ENCODE assay signal across 8 mouse cellular contexts in the genomic region with DNA sequence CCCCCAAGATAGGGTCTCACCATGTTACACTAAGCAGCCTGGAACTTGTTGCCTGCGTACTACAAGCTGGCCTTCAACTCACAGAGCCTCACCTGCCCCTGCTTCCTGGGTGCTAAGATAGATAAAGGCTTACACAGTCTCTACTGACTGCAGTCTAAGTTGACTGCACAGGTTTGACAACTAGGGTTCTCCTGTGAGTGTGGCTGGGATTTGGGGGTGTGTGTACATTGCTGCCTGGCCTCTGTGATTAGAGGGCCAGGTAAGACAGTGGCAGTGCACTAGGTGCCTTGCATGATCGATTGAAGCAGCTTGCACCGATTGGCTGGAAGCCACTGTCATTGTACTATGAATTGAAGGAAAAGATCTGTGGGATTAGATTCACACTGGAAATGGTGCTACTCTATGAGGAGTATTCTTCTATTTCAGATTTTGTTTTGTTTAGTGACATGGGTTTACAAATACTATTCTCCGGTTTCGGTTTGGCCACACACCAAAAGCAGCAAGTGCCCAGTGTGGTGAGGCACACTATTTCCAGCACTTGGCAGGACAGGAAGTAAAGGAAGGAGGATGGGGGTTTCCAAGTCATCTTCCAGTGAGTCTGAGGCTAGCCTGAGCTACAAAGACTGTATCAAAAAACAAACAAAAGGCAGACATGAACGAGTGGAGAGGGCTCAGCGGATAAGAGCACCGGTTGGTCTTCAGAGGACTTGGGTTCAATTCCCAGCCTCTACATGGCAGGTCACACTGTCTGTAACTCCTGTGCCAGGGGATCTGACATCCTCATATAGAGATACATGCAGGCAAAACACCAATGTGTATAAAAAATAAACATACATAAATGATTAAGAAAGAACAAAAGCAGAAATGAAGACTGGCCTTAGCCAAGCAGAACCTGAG. TPM values are rescaled to one million over a fixed set of nuclear protein-coding genes. Genes with fewer than 3 reads are reported as not detected.
DNase-seq lines count a peak whose midpoint lies in the region; ATAC-seq and TF ChIP-seq lines count a peak whose summit lies in the region.

No protein-coding gene starts in this region.

- H3K36me3 ChIP-seq in heart, adult 2 months (ENCODE audit: control insufficient read depth, insufficient read depth, low read length), result peaks cover 23% of the 10 kb centered on the region
- H3K36me3 ChIP-seq in MEL (ENCODE audit: control insufficient read depth in 1 of 2, insufficient read depth in 2 of 2, low read length in 2 of 2), result peaks cover 0 to 19% of the 10 kb centered on the region in 2 experiments; a peak in 2 of 4 replicates
- H3K36me3 ChIP-seq in heart, embryonic 16.5 days (ENCODE audit: control insufficient read depth, insufficient read depth), result no peaks in the 10 kb centered on the region
- H3K36me3 ChIP-seq in small intestine, adult 2 months (ENCODE audit: control insufficient read depth, insufficient read depth, low read length), result no peaks in the 10 kb centered on the region

- H3K4me1 ChIP-seq in heart, adult 2 months (ENCODE audit: control insufficient read depth, insufficient read depth, low read length), result peaks cover 25% of the 10 kb centered on the region
- peaks cover under 1 to 22% of the 10 kb centered on the region in 2 experiments; a peak in 3 of 4 replicates for H3K4me1 ChIP-seq in MEL (ENCODE audit: control insufficient read depth in 1 of 2, insufficient read depth in 2 of 2, low read length in 2 of 2)
- H3K4me1 ChIP-seq in heart, embryonic 16.5 days (ENCODE audit: control insufficient read depth, insufficient read depth, low read length), result peaks cover 56% of the 10 kb centered on the region
- peaks cover 13% of the 10 kb centered on the region; the same call in 1 of the 2 replicates for H3K4me1 ChIP-seq in small intestine, adult 2 months (ENCODE audit: control insufficient read depth, insufficient read depth, insufficient read length, low read length)

- peaks cover 3% of the 10 kb centered on the region; the same call in 1 of the 2 replicates for H3K79me2 ChIP-seq in heart, adult 2 months (replicated peaks; ENCODE audit: control insufficient read depth, insufficient read depth, low read length)
- H3K79me2 ChIP-seq in MEL (ENCODE audit: control insufficient read depth, insufficient read depth, low read length, poor library complexity), result peaks cover 2% of the 10 kb centered on the region; the same call in 1 of the 2 replicates

- TF ChIP-seq POLR2A in heart, adult 2 months (IDR thresholded peaks at IDR 0.05; ENCODE audit: insufficient read depth, low read depth, low read length), result no peak
- no peak for TF ChIP-seq POLR2A in MEL (IDR thresholded peaks at IDR 0.05; ENCODE audit: control insufficient read depth in 1 of 2, insufficient read depth in 1 of 2, low read depth in 1 of 2, low read length in 2 of 2, poor library complexity in 1 of 2)
- TF ChIP-seq POLR2A in small intestine, adult 2 months (IDR thresholded peaks at IDR 0.05; ENCODE audit: low read depth, low read length), result no peak

- no peak for TF ChIP-seq RAD21 in MEL (IDR thresholded peaks at IDR 0.05; ENCODE audit: low read depth, low read length)

- peak in 1 of 2 experiments; percentile 14 for DNase-seq in heart, adult 2 months
- DNase-seq in heart, postnatal 10 days, result no peak
- DNase-seq in MEL (ENCODE audit: low read depth, low spot score), result no peak
- peak; percentile 60 to 73 for DNase-seq in lung, adult 18-20 months
- DNase-seq in T-cell, adult 2 months (ENCODE audit: low spot score), result no peak
- no peak for DNase-seq in spleen, postnatal 10 days (ENCODE audit: low spot score in 2 of 2)

- H3K4me2 ChIP-seq in heart, embryonic 16.5 days (ENCODE audit: low read depth, low read length), result peak overlapping the region; percentile 60

- TF ChIP-seq CTCF in heart, adult 2 months (IDR thresholded peaks at IDR 0.05), result no peak
- TF ChIP-seq CTCF in MEL (IDR thresholded peaks at IDR 0.05 in 2 of 3, conservative IDR thresholded peaks at IDR 0.05 in 1 of 3; ENCODE audit: control insufficient read depth in 1 of 3, insufficient read depth in 1 of 3, low read depth in 2 of 3, low read length in 3 of 3, poor library complexity in 1 of 3, severe bottlenecking in 1 of 3), result no peak
- TF ChIP-seq CTCF in small intestine, adult 2 months (IDR thresholded peaks at IDR 0.05; ENCODE audit: extremely low read depth, insufficient read length, insufficient replicate concordance, low read depth, low read length), result no peak

- 0 out of 2 replicates have a peak overlapping the region, but pooled peaks have one; percentile 13 for H3K9ac ChIP-seq in heart, adult 2 months (ENCODE audit: low read depth, low read length)
- H3K9ac ChIP-seq in MEL (ENCODE audit: control insufficient read depth, low read depth, low read length, poor library complexity, severe bottlenecking), result peak overlapping the region; percentile 58
- H3K9ac ChIP-seq in heart, embryonic 16.5 days (ENCODE audit: low read length), result peak overlapping the region; percentile 64

- intact Hi-C loops in heart, adult 2 months (cut with DNase I), result loop anchor here (2.0 to 10.0 kb wide), 2 partner anchors 47 to 329 kb away; a partner anchor contains a TSS
- intact Hi-C loops in heart, postnatal 10 days (cut with DNase I), result no loop called here

- H3K27me3 ChIP-seq in heart, adult 2 months (ENCODE audit: control insufficient read depth, insufficient read depth, low read length), result no peaks in the 10 kb centered on the region
- no peaks in the 10 kb centered on the region for H3K27me3 ChIP-seq in MEL (ENCODE audit: control insufficient read depth in 1 of 2, insufficient read depth in 2 of 2, low read length in 2 of 2)
- no peaks in the 10 kb centered on the region for H3K27me3 ChIP-seq in heart, embryonic 16.5 days (ENCODE audit: control insufficient read depth, insufficient read depth, low read length)
- no peaks in the 10 kb centered on the region for H3K27me3 ChIP-seq in small intestine, adult 2 months (ENCODE audit: control insufficient read depth, insufficient read depth, low read length)

- WGBS in heart, adult 2 months, result 38% methylated on average over 8 of the region's 8 CpGs
- WGBS in heart, embryonic 16.5 days, result 48% methylated on average over 8 of the region's 8 CpGs
- WGBS in small intestine, adult 2 months, result 36% methylated on average over 8 of the region's 8 CpGs

- H3K27ac ChIP-seq in heart, adult 2 months, result peak overlapping the region; percentile 84
- H3K27ac ChIP-seq in MEL (ENCODE audit: control insufficient read depth, low read depth, low read length), result no peak overlapping the region
- peak overlapping the region; percentile 55 for H3K27ac ChIP-seq in heart, embryonic 16.5 days (ENCODE audit: low read length)
- no peak overlapping the region; the same call in 1 of the 2 replicates for H3K27ac ChIP-seq in small intestine, adult 2 months (ENCODE audit: insufficient read depth, low read depth, low read length)

- ATAC-seq in heart, embryonic 16.5 days (replicated peaks; ENCODE audit: extremely low read depth, insufficient read depth, low FRiP score), result no peak

- no peak for TF ChIP-seq EP300 in heart, adult 2 months (IDR thresholded peaks at IDR 0.05; ENCODE audit: insufficient read depth, low read depth, low read length)
- no peak for TF ChIP-seq EP300 in MEL (IDR thresholded peaks at IDR 0.05; ENCODE audit: low read depth in 1 of 2, low read length in 2 of 2)

- H3K4me3 ChIP-seq in heart, adult 2 months, result peak overlapping the region; percentile 69
- peak overlapping the region; percentile 63 to 72 for H3K4me3 ChIP-seq in MEL (ENCODE audit: control insufficient read depth in 1 of 2, insufficient read depth in 1 of 2, low read depth in 2 of 2, low read length in 2 of 2)
- peak overlapping the region; percentile 64 for H3K4me3 ChIP-seq in heart, embryonic 16.5 days (ENCODE audit: low read length)
- peak overlapping the region; percentile 77 for H3K4me3 ChIP-seq in small intestine, adult 2 months (ENCODE audit: low read depth, low read length)

- no peaks in the 10 kb centered on the region for H3K9me3 ChIP-seq in MEL (replicated peaks; ENCODE audit: insufficient read depth, low read length)
- no peaks in the 10 kb centered on the region for H3K9me3 ChIP-seq in heart, embryonic 16.5 days (replicated peaks; ENCODE audit: control insufficient read depth, low read length)

TF ChIP-seq in MEL, 35 proteins besides CTCF, POLR2A, EP300 and RAD21:
- TF ChIP-seq SMC3 (IDR thresholded peaks at IDR 0.05; ENCODE audit: low read depth, low read length), result no peak
- TF ChIP-seq JUND (IDR thresholded peaks at IDR 0.05; ENCODE audit: low read depth, low read length), result no peak
- TF ChIP-seq MAX (IDR thresholded peaks at IDR 0.05; ENCODE audit: low read length), result no peak

RNA-seq across cellular contexts. Expression of a gene that starts 7.9 kb away (rescaled TPM):
- 100 to 1,000 TPM; 202 to 218 TPM for total RNA-seq in heart, adult 2 months (2021)
- 154 and 242 TPM in 2 replicates for polyA plus RNA-seq in heart, adult 2 months (2012; rRNA removed)
- 100 to 1,000 TPM; 269 to 276 TPM for total RNA-seq in heart, postnatal 10 days (2021)
- total RNA-seq in MEL (2012; rRNA removed), result 16.4 and 18.1 TPM in 2 replicates
- polyA plus RNA-seq in MEL (2012; ENCODE audit: insufficient read depth in 1 of 2, insufficient read length in 2 of 2, low read depth in 1 of 2, low replicate concordance in 2 of 2, missing spikeins in 1 of 2), result 10 to 100 TPM in 1 of 2 experiments, not detected in 1; 34.6 TPM
- 299 and 313 TPM in 2 replicates for polyA plus RNA-seq in heart, embryonic 16.5 days (2015; fragmentation: Nextera tagmentation; extraction: Ambion mirVana)
- polyA plus RNA-seq in small intestine, adult 2 months (2012; rRNA removed), result 36.0 and 39.7 TPM in 2 replicates

RNA-seq across cellular contexts. Expression of a gene that starts 46.3 kb away (rescaled TPM):
- total RNA-seq in heart, adult 2 months (2021), result 10 to 100 TPM; 29.4 to 32.5 TPM
- polyA plus RNA-seq in heart, adult 2 months (2012; rRNA removed), result 102 and 105 TPM in 2 replicates
- total RNA-seq in heart, postnatal 10 days (2021), result 10 to 100 TPM; 54.4 to 57.7 TPM
- not detected in 2 replicates for total RNA-seq in MEL (2012; rRNA removed)
- polyA plus RNA-seq in MEL (2012; ENCODE audit: insufficient read depth in 1 of 2, insufficient read length in 2 of 2, low read depth in 1 of 2, low replicate concordance in 2 of 2, missing spikeins in 1 of 2), result under 1 TPM in 1 of 2 experiments, not detected in 1; 0.22 TPM
- polyA plus RNA-seq in heart, embryonic 16.5 days (2015; fragmentation: Nextera tagmentation; extraction: Ambion mirVana), result 105 and 108 TPM in 2 replicates
- 18.4 and 22.5 TPM in 2 replicates for polyA plus RNA-seq in small intestine, adult 2 months (2012; rRNA removed)

Comparison
In these comparisons a context has a peak if more than half of its experiments do, and no peak if none do; other contexts are left out.
1. DNase-seq: peak in lung, adult 18-20 months (2 of 2); none in heart, postnatal 10 days (0 of 2), MEL (single experiment), T-cell, adult 2 months (single experiment) and spleen, postnatal 10 days (0 of 2).
2. H3K27ac ChIP-seq: peak in heart, adult 2 months (single experiment) and heart, embryonic 16.5 days (single experiment); none in MEL (single experiment) and small intestine, adult 2 months (single experiment).
3. H3K9ac ChIP-seq: peak in every context shown above with its lines; median percentile 64 in heart, embryonic 16.5 days; 58 in MEL; 13 in heart, adult 2 months.
4. RNA of a gene that starts 46.3 kb away (polyA plus RNA-seq): 105 to 108 TPM in heart, embryonic 16.5 days, 102 to 105 TPM in heart, adult 2 months and 18.4 to 22.5 TPM in small intestine, adult 2 months; 0.22 TPM in MEL; every median in the first group is over 10 times any median in the second.
5. Peak in every context shown above with its lines, with median percentiles within 50 percentile points of each other: H3K4me3 ChIP-seq.